Mouse (Mus musculus): ENCODE data around the gene Macrod1. TPM values are rescaled to one million over a fixed set of nuclear protein-coding genes. Genes with fewer than 3 reads are reported as not detected.
"Not testable (repeated sequence)": the region's sequence is repeated elsewhere in the genome, so short reads cannot be mapped to it uniquely, and the experiment has no call there.

Gene Macrod1
- polyA plus RNA-seq, 2 experiments from 2014 or later = 2.3 TPM; not detected in 1

- ATAC-seq = no peak
These were observed 614 bp downstream of the Macrod1 start for GRCm38 (mm10) chr19:7057126-7057721.

- ATAC-seq = peak; percentile 53
These were observed 1.2 kb downstream of the Macrod1 start for GRCm38 (mm10) chr19:7057722-7058207.

GRCm38 (mm10) chr19:7058541-7058940 lies 1.9 kb downstream of the Macrod1 start:
- no peak for ATAC-seq

- no peak for ATAC-seq
These were observed 5.5 kb downstream of the Macrod1 start for GRCm38 (mm10) chr19:7062110-7062509.

GRCm38 (mm10) chr19:7062916-7063315 lies 6.3 kb downstream of the Macrod1 start:
- ATAC-seq = no peak

GRCm38 (mm10) chr19:7064571-7064970 lies 8.0 kb downstream of the Macrod1 start:
- peak; percentile 77 for ATAC-seq

GRCm38 (mm10) chr19:7066034-7066827 lies 9.6 kb downstream of the Macrod1 start:
- peak; percentile 50 for ATAC-seq

GRCm38 (mm10) chr19:7066828-7067342 lies 10.3 kb downstream of the Macrod1 start:
- ATAC-seq = peak; percentile 44

GRCm38 (mm10) chr19:7067344-7068050 lies 10.9 kb downstream of the Macrod1 start:
- ATAC-seq = no peak

- peak; percentile 52 for ATAC-seq
These were observed 11.5 kb downstream of the Macrod1 start for GRCm38 (mm10) chr19:7068136-7068535.

- no peak for ATAC-seq
These were observed 12.3 kb downstream of the Macrod1 start for GRCm38 (mm10) chr19:7068661-7069531.

GRCm38 (mm10) chr19:7069781-7070763 lies 13.5 kb downstream of the Macrod1 start:
- ATAC-seq = no peak

GRCm38 (mm10) chr19:7070775-7071174 lies 14.2 kb downstream of the Macrod1 start:
- ATAC-seq = no peak

- no peak for ATAC-seq
These were observed 15.6 kb downstream of the Macrod1 start for GRCm38 (mm10) chr19:7072221-7072620.

- ATAC-seq = no peak
These were observed 17.6 kb downstream of the Macrod1 start for GRCm38 (mm10) chr19:7073997-7074781.

GRCm38 (mm10) chr19:7075336-7075735 lies 18.7 kb downstream of the Macrod1 start:
- ATAC-seq = not testable (repeated sequence)

GRCm38 (mm10) chr19:7077666-7078065 lies 21.1 kb downstream of the Macrod1 start:
- ATAC-seq = no peak

- ATAC-seq = no peak
These were observed 21.7 kb downstream of the Macrod1 start for GRCm38 (mm10) chr19:7078271-7078670.

- no peak for ATAC-seq
These were observed 25.1 kb downstream of the Macrod1 start for GRCm38 (mm10) chr19:7081516-7082266.
